Mouse (Mus musculus): ENCODE results near the gene Atrip. TPM values are rescaled to one million over a fixed set of nuclear protein-coding genes. Genes with fewer than 3 reads are reported as not detected.
A peak's percentile ranks its signal among the peaks of the same experiment; 100 is the strongest.

Atrip gene
- polyA plus RNA-seq, 1 experiment, result 10.7 TPM

GRCm38 (mm10) chr9:109059136-109059903, 14.6 kb downstream of the Atrip start, which contains the start of gene Trex1:
Gene Trex1, minus strand, starts transcription at chr9:109059734.
- Histone ChIP-seq H3K36me3 (ENCODE audit: control insufficient read depth, insufficient read depth, low read length) (peaks cover 23% of the 10 kb centered on the region), H3K27me3 (ENCODE audit: control insufficient read depth, insufficient read depth, low read length) (no peaks in the 10 kb centered on the region), H3K4me1 (ENCODE audit: control insufficient read depth, insufficient read depth, insufficient read length, low read length) (peaks cover 23% of the 10 kb centered on the region), H3K4me3 (ENCODE audit: low read depth, low read length) (peak within 1 kb of the TSS; percentile 61), H3K27ac (ENCODE audit: insufficient read depth, low read depth, low read length) (peak within 1 kb of the TSS; percentile 93)
- 1% methylated on average over 15 of the region's 15 CpGs for WGBS
- TF ChIP-seq CTCF (IDR thresholded peaks at IDR 0.05; ENCODE audit: extremely low read depth, insufficient read length, insufficient replicate concordance, low read depth, low read length) (peak; percentile 99), POLR2A (IDR thresholded peaks at IDR 0.05; ENCODE audit: low read depth, low read length) (peak; percentile 94)

GRCm38 (mm10) chr9:109058006-109058765, 15.7 kb downstream of the Atrip start:
- Histone ChIP-seq H3K27me3 (ENCODE audit: control insufficient read depth, insufficient read depth, low read length) (no peaks in the 10 kb centered on the region), H3K4me3 (ENCODE audit: low read depth, low read length) (peak overlapping the region; percentile 61), H3K4me1 (ENCODE audit: control insufficient read depth, insufficient read depth, insufficient read length, low read length) (peaks cover 24% of the 10 kb centered on the region), H3K36me3 (ENCODE audit: control insufficient read depth, insufficient read depth, low read length) (peaks cover 20% of the 10 kb centered on the region), H3K27ac (ENCODE audit: insufficient read depth, low read depth, low read length) (peak overlapping the region; percentile 93)
- 88% methylated on average over 19 of the region's 19 CpGs for WGBS
- TF ChIP-seq POLR2A (IDR thresholded peaks at IDR 0.05; ENCODE audit: low read depth, low read length), result no peak
- no peak for TF ChIP-seq CTCF (IDR thresholded peaks at IDR 0.05; ENCODE audit: extremely low read depth, insufficient read length, insufficient replicate concordance, low read depth, low read length)

GRCm38 (mm10) chr9:109057543-109057942, 16.4 kb downstream of the Atrip start:
- TF ChIP-seq POLR2A (IDR thresholded peaks at IDR 0.05; ENCODE audit: low read depth, low read length) (no peak), CTCF (IDR thresholded peaks at IDR 0.05; ENCODE audit: extremely low read depth, insufficient read length, insufficient replicate concordance, low read depth, low read length) (no peak)
- peaks cover 24% of the 10 kb centered on the region for H3K4me1 ChIP-seq (ENCODE audit: control insufficient read depth, insufficient read depth, insufficient read length, low read length)
- H3K27ac ChIP-seq (ENCODE audit: insufficient read depth, low read depth, low read length), result peak overlapping the region; percentile 48
- no peaks in the 10 kb centered on the region for H3K27me3 ChIP-seq (ENCODE audit: control insufficient read depth, insufficient read depth, low read length)
- peaks cover 20% of the 10 kb centered on the region for H3K36me3 ChIP-seq (ENCODE audit: control insufficient read depth, insufficient read depth, low read length)
- 82% methylated on average over 5 of the region's 5 CpGs for WGBS
- peak overlapping the region; percentile 61 for H3K4me3 ChIP-seq (ENCODE audit: low read depth, low read length)

GRCm38 (mm10) chr9:109056916-109057315, 17.0 kb downstream of the Atrip start:
- peaks cover 20% of the 10 kb centered on the region for H3K36me3 ChIP-seq (ENCODE audit: control insufficient read depth, insufficient read depth, low read length)
- peaks cover 24% of the 10 kb centered on the region for H3K4me1 ChIP-seq (ENCODE audit: control insufficient read depth, insufficient read depth, insufficient read length, low read length)
- WGBS, result 81% methylated on average over 4 of the region's 4 CpGs
- H3K27ac ChIP-seq (ENCODE audit: insufficient read depth, low read depth, low read length), result 0 out of 2 replicates have a peak overlapping the region, but pooled peaks have one; percentile 31
- no peaks in the 10 kb centered on the region for H3K27me3 ChIP-seq (ENCODE audit: control insufficient read depth, insufficient read depth, low read length)
- TF ChIP-seq CTCF (IDR thresholded peaks at IDR 0.05; ENCODE audit: extremely low read depth, insufficient read length, insufficient replicate concordance, low read depth, low read length), result no peak
- TF ChIP-seq POLR2A (IDR thresholded peaks at IDR 0.05; ENCODE audit: low read depth, low read length), result no peak
- no peak overlapping the region for H3K4me3 ChIP-seq (ENCODE audit: low read depth, low read length)

GRCm38 (mm10) chr9:109056081-109056690, 17.7 kb downstream of the Atrip start:
- Histone ChIP-seq H3K4me3 (ENCODE audit: low read depth, low read length) (peak overlapping the region; percentile 59), H3K4me1 (ENCODE audit: control insufficient read depth, insufficient read depth, insufficient read length, low read length) (peaks cover 24% of the 10 kb centered on the region), H3K27me3 (ENCODE audit: control insufficient read depth, insufficient read depth, low read length) (no peaks in the 10 kb centered on the region), H3K36me3 (ENCODE audit: control insufficient read depth, insufficient read depth, low read length) (peaks cover 20% of the 10 kb centered on the region), H3K27ac (ENCODE audit: insufficient read depth, low read depth, low read length) (no peak overlapping the region; the same call in 1 of the 2 replicates)
- TF ChIP-seq CTCF (IDR thresholded peaks at IDR 0.05; ENCODE audit: extremely low read depth, insufficient read length, insufficient replicate concordance, low read depth, low read length) (no peak), POLR2A (IDR thresholded peaks at IDR 0.05; ENCODE audit: low read depth, low read length) (no peak)
- WGBS, result 86% methylated on average over 17 of the region's 17 CpGs

GRCm38 (mm10) chr9:109055271-109056030, 18.5 kb downstream of the Atrip start:
- peaks cover 24% of the 10 kb centered on the region for H3K4me1 ChIP-seq (ENCODE audit: control insufficient read depth, insufficient read depth, insufficient read length, low read length)
- H3K27ac ChIP-seq (ENCODE audit: insufficient read depth, low read depth, low read length), result peak overlapping the region; percentile 34
- H3K27me3 ChIP-seq (ENCODE audit: control insufficient read depth, insufficient read depth, low read length), result no peaks in the 10 kb centered on the region
- H3K36me3 ChIP-seq (ENCODE audit: control insufficient read depth, insufficient read depth, low read length), result peaks cover 20% of the 10 kb centered on the region
- 85% methylated on average over 12 of the region's 12 CpGs for WGBS
- TF ChIP-seq POLR2A (IDR thresholded peaks at IDR 0.05; ENCODE audit: low read depth, low read length) (no peak), CTCF (IDR thresholded peaks at IDR 0.05; ENCODE audit: extremely low read depth, insufficient read length, insufficient replicate concordance, low read depth, low read length) (no peak)
- H3K4me3 ChIP-seq (ENCODE audit: low read depth, low read length), result peak overlapping the region; percentile 59
